Mouse (Mus musculus): ENCODE results near the gene Rsrc1.
"Not testable (repeated sequence)": the region's sequence is repeated elsewhere in the genome, so short reads cannot be mapped to it uniquely, and the experiment has no call there.

Gene Rsrc1

GRCm38 (mm10) chr3:66985539-66986286, 4.5 kb downstream of the Rsrc1 start:
- peak; percentile 63 for DNase-seq

GRCm38 (mm10) chr3:66986287-66986560, 5.0 kb downstream of the Rsrc1 start:
- DNase-seq = no peak

- DNase-seq = no peak
Measured at GRCm38 (mm10) chr3:66996820-66997219, 15.6 kb downstream of the Rsrc1 start.

- no peak for DNase-seq
Measured at GRCm38 (mm10) chr3:67036387-67037062, 55.3 kb downstream of the Rsrc1 start.

- DNase-seq = no peak
Measured at GRCm38 (mm10) chr3:67059755-67060154, 78.6 kb downstream of the Rsrc1 start.

- no peak for DNase-seq
Measured at GRCm38 (mm10) chr3:67070575-67071488, 89.6 kb downstream of the Rsrc1 start.

GRCm38 (mm10) chr3:67073653-67074052, 92.5 kb downstream of the Rsrc1 start:
- not testable (repeated sequence) for DNase-seq

GRCm38 (mm10) chr3:67075484-67075883, 94.3 kb downstream of the Rsrc1 start:
- no peak for DNase-seq

- DNase-seq = no peak
Measured at GRCm38 (mm10) chr3:67084742-67085141, 103.6 kb downstream of the Rsrc1 start.

GRCm38 (mm10) chr3:67108428-67108827, 127.2 kb downstream of the Rsrc1 start:
- DNase-seq = no peak

GRCm38 (mm10) chr3:67116317-67116716, 135.1 kb downstream of the Rsrc1 start:
- DNase-seq = no peak

- DNase-seq = no peak
Measured at GRCm38 (mm10) chr3:67132521-67132920, 151.3 kb downstream of the Rsrc1 start.

- no peak for DNase-seq
Measured at GRCm38 (mm10) chr3:67135749-67136375, 154.7 kb downstream of the Rsrc1 start.

- DNase-seq = no peak
Measured at GRCm38 (mm10) chr3:67144952-67145351, 163.8 kb downstream of the Rsrc1 start.

- no peak for DNase-seq
Measured at GRCm38 (mm10) chr3:67146280-67146679, 165.1 kb downstream of the Rsrc1 start.

- no peak for DNase-seq
Measured at GRCm38 (mm10) chr3:67147246-67147645, 166.1 kb downstream of the Rsrc1 start.

- no peak for DNase-seq
Measured at GRCm38 (mm10) chr3:67197179-67197578, 216.0 kb downstream of the Rsrc1 start.

GRCm38 (mm10) chr3:67213047-67213457, 231.9 kb downstream of the Rsrc1 start:
- DNase-seq = no peak

GRCm38 (mm10) chr3:67232617-67233241, 251.5 kb downstream of the Rsrc1 start:
- DNase-seq = no peak

- DNase-seq = not testable (repeated sequence)
Measured at GRCm38 (mm10) chr3:67242451-67242850, 261.3 kb downstream of the Rsrc1 start.

- DNase-seq = no peak
Measured at GRCm38 (mm10) chr3:67267448-67267847, 286.3 kb downstream of the Rsrc1 start.

- no peak for DNase-seq
Measured at GRCm38 (mm10) chr3:67279781-67280180, 298.6 kb downstream of the Rsrc1 start.

- no peak for DNase-seq
Measured at GRCm38 (mm10) chr3:67280247-67280646, 299.1 kb downstream of the Rsrc1 start.
